ENCODE assay signal across 19 mouse cellular contexts in genomic region chr12:112387836-112388235, GRCm38 (mm10).
DNase-seq lines count a peak whose midpoint lies in the region; ATAC-seq and TF ChIP-seq lines count a peak whose summit lies in the region.
"Had no signal": no experiment of that assay in that cellular context is flagged by ENCODE, and none has a peak within 500 bp of the region (broad histone marks: within the 10 kb centered on the region; RNA-seq: fewer than 3 reads in every experiment).

No protein-coding gene starts in this region.

- no peak overlapping the region for H3K9ac ChIP-seq in lung, postnatal 0 days (replicated peaks; ENCODE audit: low read depth)
- H3K9ac ChIP-seq in ES-Bruce4 (ENCODE audit: low read depth, poor library complexity, severe bottlenecking), result no peak overlapping the region
- H3K9ac ChIP-seq: embryonic facial prominence, embryonic 13.5 days; forebrain, embryonic 12.5 days; heart, embryonic 12.5 days; limb, embryonic 13.5 days had no signal

- no peak for TF ChIP-seq EP300 in lung, postnatal 0 days (IDR thresholded peaks at IDR 0.05)
- TF ChIP-seq EP300 in ES-Bruce4 (IDR thresholded peaks at IDR 0.05; ENCODE audit: insufficient read depth, low read depth, low read length), result no peak

- TF ChIP-seq CTCF in kidney, adult 2 months (conservative IDR thresholded peaks at IDR 0.05; ENCODE audit: insufficient read depth, insufficient read length, low read depth, low read length), result peak; percentile 14; the same call in 1 of the 2 replicates
- peak; percentile 40 for TF ChIP-seq CTCF in lung, postnatal 0 days (IDR thresholded peaks at IDR 0.05)
- TF ChIP-seq CTCF in ES-Bruce4 (IDR thresholded peaks at IDR 0.05; ENCODE audit: low read depth, low read length), result peak; percentile 15
- TF ChIP-seq CTCF in embryonic fibroblast, embryonic 13.5 days (IDR thresholded peaks at IDR 0.05; ENCODE audit: borderline replicate concordance, insufficient read depth, low read length), result 0 out of 2 replicates have a peak, but pooled peaks have one; percentile 2

- WGBS in kidney, adult 2 months, result 80% methylated on average over 9 of the region's 9 CpGs
- WGBS in lung, postnatal 0 days, result 56% methylated on average over 9 of the region's 9 CpGs

- no peak overlapping the region for H3K27ac ChIP-seq in kidney, adult 2 months (ENCODE audit: insufficient read depth, low read depth, low read length)
- no peak overlapping the region for H3K27ac ChIP-seq in lung, postnatal 0 days (ENCODE audit: low read length)
- no peak overlapping the region for H3K27ac ChIP-seq in ES-Bruce4 (ENCODE audit: insufficient read depth, low read length)
- H3K27ac ChIP-seq in embryonic fibroblast, embryonic 13.5 days (ENCODE audit: insufficient read depth, low read length), result no peak overlapping the region
- H3K27ac ChIP-seq: embryonic facial prominence, embryonic 13.5 days; forebrain, embryonic 12.5 days; hindbrain, postnatal 0 days; limb, embryonic 13.5 days had no signal

- no peaks in the 10 kb centered on the region for H3K4me1 ChIP-seq in kidney, adult 2 months (ENCODE audit: control insufficient read depth, insufficient read depth, low read length)
- no peaks in the 10 kb centered on the region for H3K4me1 ChIP-seq in lung, postnatal 0 days (ENCODE audit: insufficient read depth, low read depth, low read length)
- no peaks in the 10 kb centered on the region for H3K4me1 ChIP-seq in ES-Bruce4 (ENCODE audit: control insufficient read depth, insufficient read depth, low read length)
- no peaks in the 10 kb centered on the region for H3K4me1 ChIP-seq in embryonic fibroblast, embryonic 13.5 days (ENCODE audit: control insufficient read depth, insufficient read depth, low read length)
- H3K4me1 ChIP-seq: heart, embryonic 12.5 days had no signal

- H3K4me3 ChIP-seq in kidney, adult 2 months (ENCODE audit: insufficient read depth, low read depth, low read length), result no peak overlapping the region
- no peak overlapping the region for H3K4me3 ChIP-seq in lung, postnatal 0 days (ENCODE audit: low read depth, low read length)
- no peak overlapping the region for H3K4me3 ChIP-seq in ES-Bruce4 (ENCODE audit: low read depth, low read length)
- no peak overlapping the region for H3K4me3 ChIP-seq in embryonic fibroblast, embryonic 13.5 days (ENCODE audit: insufficient read depth, low read length)
- H3K4me3 ChIP-seq: embryonic facial prominence, embryonic 13.5 days; forebrain, embryonic 12.5 days; heart, embryonic 12.5 days; limb, embryonic 13.5 days had no signal

- H3K36me3 ChIP-seq in kidney, adult 2 months (ENCODE audit: control insufficient read depth, insufficient read depth, low read length), result no peaks in the 10 kb centered on the region
- no peaks in the 10 kb centered on the region for H3K36me3 ChIP-seq in lung, postnatal 0 days (ENCODE audit: insufficient read depth, low read length)
- H3K36me3 ChIP-seq in ES-Bruce4 (ENCODE audit: control insufficient read depth, insufficient read depth, low read length, poor library complexity, severe bottlenecking), result no peaks in the 10 kb centered on the region
- H3K36me3 ChIP-seq: embryonic facial prominence, embryonic 13.5 days; forebrain, embryonic 12.5 days; heart, embryonic 12.5 days; limb, embryonic 13.5 days had no signal

- H3K9me3 ChIP-seq in lung, postnatal 0 days (ENCODE audit: low read length), result no peaks in the 10 kb centered on the region
- no peaks in the 10 kb centered on the region for H3K9me3 ChIP-seq in ES-Bruce4 (replicated peaks; ENCODE audit: control insufficient read depth, insufficient read depth, low read length, poor library complexity, severe bottlenecking)
- H3K9me3 ChIP-seq: embryonic facial prominence, embryonic 13.5 days; forebrain, embryonic 12.5 days; heart, embryonic 12.5 days had no signal

- H3K27me3 ChIP-seq in kidney, adult 2 months (replicated peaks; ENCODE audit: control insufficient read depth, insufficient read depth, low read length), result no peaks in the 10 kb centered on the region
- no peaks in the 10 kb centered on the region for H3K27me3 ChIP-seq in lung, postnatal 0 days (replicated peaks; ENCODE audit: insufficient read depth, low read length)
- no peaks in the 10 kb centered on the region; the same call in 1 of the 2 replicates for H3K27me3 ChIP-seq in ES-Bruce4 (ENCODE audit: control insufficient read depth, insufficient read depth, low read length, poor library complexity, severe bottlenecking)
- H3K27me3 ChIP-seq: embryonic facial prominence, embryonic 13.5 days; forebrain, embryonic 12.5 days; heart, embryonic 12.5 days had no signal

- DNase-seq in kidney, adult 2 months, result no peak
- DNase-seq in kidney, adult 18-20 months, result no peak
- no peak for DNase-seq in lung, postnatal 0 days (ENCODE audit: low spot score)
- DNase-seq in lung, postnatal 14 days, result no peak
- DNase-seq in right cerebral cortex, postnatal 25 days, result no peak
- DNase-seq: adrenal gland, postnatal 36 days; cerebellum, adult 8-10 months; lung, adult 18-20 months; thymus, adult 18-20 months had no signal

- H3K4me2 ChIP-seq in lung, postnatal 0 days (replicated peaks; ENCODE audit: low read depth, low read length), result no peak overlapping the region
- H3K4me2 ChIP-seq: embryonic facial prominence, embryonic 13.5 days; forebrain, embryonic 12.5 days; heart, embryonic 12.5 days; limb, embryonic 13.5 days had no signal

- no peak for ATAC-seq in lung, postnatal 0 days
- ATAC-seq: activated CD4-positive, CD25-positive, alpha-beta regulatory T cell, adult 4 months; CD4-positive, CD25-positive, alpha-beta regulatory T cell, adult 4 months; hindbrain, postnatal 0 days; midbrain, embryonic 16.5 days had no signal

- no peak for TF ChIP-seq POLR2A in kidney, adult 2 months (IDR thresholded peaks at IDR 0.05; ENCODE audit: low read depth, low read length)
- TF ChIP-seq POLR2A in ES-Bruce4 (IDR thresholded peaks at IDR 0.05; ENCODE audit: insufficient read depth, low read length), result no peak
- no peak for TF ChIP-seq POLR2A in embryonic fibroblast, embryonic 13.5 days (IDR thresholded peaks at IDR 0.05; ENCODE audit: low read depth, low read length)
